Mouse (Mus musculus) frontal cortex, adult (tissue): ENCODE measurements around the gene Wdr62.
"Not testable (repeated sequence)": the region's sequence is repeated elsewhere in the genome, so short reads cannot be mapped to it uniquely, and the experiment has no call there.

Source experiments
- ATAC-seq: cut with Nextera tagmentation; 2 replicates; pipeline ENCODE4 v1.9.2; 2017; ENCODE audit warnings: mild to moderate bottlenecking, moderate library complexity, mixed read lengths; ENCODE audit not compliant: low TSS enrichment

Wdr62 gene

GRCm38 (mm10) chr7:30206364-30206763, 73.9 kb downstream of the Wdr62 start:
- ATAC-seq: not testable (repeated sequence)

- ATAC-seq: no peak
Measured at GRCm38 (mm10) chr7:30205383-30205782, 74.8 kb downstream of the Wdr62 start.

GRCm38 (mm10) chr7:30204380-30204779, 75.8 kb downstream of the Wdr62 start:
- ATAC-seq: no peak

GRCm38 (mm10) chr7:30202895-30203690, 77.1 kb downstream of the Wdr62 start:
- no peak for ATAC-seq

- not testable (repeated sequence) for ATAC-seq
Measured at GRCm38 (mm10) chr7:30200661-30201060, 79.6 kb downstream of the Wdr62 start.

GRCm38 (mm10) chr7:30200200-30200599, 80.0 kb downstream of the Wdr62 start:
- no peak for ATAC-seq

- ATAC-seq: no peak
Measured at GRCm38 (mm10) chr7:30199498-30200139, 80.6 kb downstream of the Wdr62 start.

- ATAC-seq: 0 out of 2 replicates have a peak, but pooled peaks have one; percentile 60
Measured at GRCm38 (mm10) chr7:30198481-30198971, 81.7 kb downstream of the Wdr62 start, which contains the start of gene Capns1. Gene Capns1 (minus strand): TSS chr7:30198811.

GRCm38 (mm10) chr7:30197592-30198129, 82.6 kb downstream of the Wdr62 start:
- no peak for ATAC-seq

- no peak for ATAC-seq
Measured at GRCm38 (mm10) chr7:30196171-30196570, 84.0 kb downstream of the Wdr62 start.

- no peak for ATAC-seq
Measured at GRCm38 (mm10) chr7:30195461-30195860, 84.8 kb downstream of the Wdr62 start.

GRCm38 (mm10) chr7:30194884-30195283, 85.3 kb downstream of the Wdr62 start:
- ATAC-seq: peak; percentile 87

GRCm38 (mm10) chr7:30194101-30194831, 86.0 kb downstream of the Wdr62 start:
- ATAC-seq: no peak

GRCm38 (mm10) chr7:30193581-30194100, 86.6 kb downstream of the Wdr62 start:
- no peak for ATAC-seq

GRCm38 (mm10) chr7:30193013-30193412, 87.2 kb downstream of the Wdr62 start:
- ATAC-seq: no peak

GRCm38 (mm10) chr7:30192088-30192487, 88.1 kb downstream of the Wdr62 start:
- ATAC-seq: no peak
